Mouse (Mus musculus): ENCODE data around the gene 0610009B22Rik. TPM values are rescaled to one million over a fixed set of nuclear protein-coding genes. Genes with fewer than 3 reads are reported as not detected.
A peak's percentile ranks its signal among the peaks of the same experiment; 100 is the strongest.

0610009B22Rik gene
- polyA plus RNA-seq, 2 experiments: 46.7 to 81.9 TPM

- TF ChIP-seq POLR2A (IDR thresholded peaks at IDR 0.05; ENCODE audit: borderline replicate concordance, extremely low read depth, insufficient read depth, insufficient read length): no peak
- H3K36me3 ChIP-seq (ENCODE audit: control insufficient read depth, insufficient read depth, low read length): peaks cover 8% of the 10 kb centered on the region; the same call in 1 of the 2 replicates
- 38% methylated on average over 8 of the region's 8 CpGs for WGBS
- H3K4me2 ChIP-seq (replicated peaks; ENCODE audit: low read depth, low read length, severe bottlenecking): no peak overlapping the region
- H3K4me3 ChIP-seq (replicated peaks; ENCODE audit: low read length): no peak overlapping the region
- H3K4me1 ChIP-seq (ENCODE audit: control insufficient read depth, insufficient read depth, low read length): no peaks in the 10 kb centered on the region
- no peak overlapping the region for H3K9ac ChIP-seq (ENCODE audit: low read depth, low read length, severe bottlenecking)
- no peaks in the 10 kb centered on the region for H3K27me3 ChIP-seq (ENCODE audit: control insufficient read depth, insufficient read depth, low read length)
- H3K9me3 ChIP-seq (ENCODE audit: control insufficient read depth, low read length): no peaks in the 10 kb centered on the region
- no peak overlapping the region for H3K27ac ChIP-seq (replicated peaks; ENCODE audit: low read depth, low read length)
- DNase-seq (ENCODE audit: low spot score): no peak
- ATAC-seq (ENCODE audit: low FRiP score, low read depth): no peak
These were observed 6.7 kb downstream of the 0610009B22Rik start for GRCm38 (mm10) chr11:51681976-51682374.

GRCm38 (mm10) chr11:51681324-51681975 lies 7.2 kb downstream of the 0610009B22Rik start:
- no peaks in the 10 kb centered on the region for H3K27me3 ChIP-seq (ENCODE audit: control insufficient read depth, insufficient read depth, low read length)
- H3K27ac ChIP-seq (replicated peaks; ENCODE audit: low read depth, low read length): no peak overlapping the region
- H3K4me3 ChIP-seq (replicated peaks; ENCODE audit: low read length): no peak overlapping the region
- H3K36me3 ChIP-seq (ENCODE audit: control insufficient read depth, insufficient read depth, low read length): peaks cover 8% of the 10 kb centered on the region; the same call in 1 of the 2 replicates
- H3K4me2 ChIP-seq (replicated peaks; ENCODE audit: low read depth, low read length, severe bottlenecking): no peak overlapping the region
- ATAC-seq (ENCODE audit: low FRiP score, low read depth) (peak; percentile 62; the same call in 1 of the 2 replicates), DNase-seq (ENCODE audit: low spot score) (peak; percentile 82)
- 33% methylated on average over 13 of the region's 13 CpGs for WGBS
- H3K4me1 ChIP-seq (ENCODE audit: control insufficient read depth, insufficient read depth, low read length): no peaks in the 10 kb centered on the region
- TF ChIP-seq POLR2A (IDR thresholded peaks at IDR 0.05; ENCODE audit: borderline replicate concordance, extremely low read depth, insufficient read depth, insufficient read length): no peak
- H3K9ac ChIP-seq (ENCODE audit: low read depth, low read length, severe bottlenecking): no peak overlapping the region
- no peaks in the 10 kb centered on the region for H3K9me3 ChIP-seq (ENCODE audit: control insufficient read depth, low read length)

GRCm38 (mm10) chr11:51679466-51679865 lies 9.2 kb downstream of the 0610009B22Rik start:
- 65% methylated on average over 3 of the region's 3 CpGs for WGBS
- no peaks in the 10 kb centered on the region for H3K27me3 ChIP-seq (ENCODE audit: control insufficient read depth, insufficient read depth, low read length)
- no peak overlapping the region for H3K27ac ChIP-seq (replicated peaks; ENCODE audit: low read depth, low read length)

GRCm38 (mm10) chr11:51677737-51678418 lies 10.8 kb downstream of the 0610009B22Rik start:
- Histone ChIP-seq H3K27me3 (ENCODE audit: control insufficient read depth, insufficient read depth, low read length) (no peaks in the 10 kb centered on the region), H3K9me3 (ENCODE audit: control insufficient read depth, low read length) (no peaks in the 10 kb centered on the region), H3K4me1 (ENCODE audit: control insufficient read depth, insufficient read depth, low read length) (no peaks in the 10 kb centered on the region), H3K4me2 (replicated peaks; ENCODE audit: low read depth, low read length, severe bottlenecking) (no peak overlapping the region), H3K4me3 (replicated peaks; ENCODE audit: low read length) (no peak overlapping the region), H3K27ac (replicated peaks; ENCODE audit: low read depth, low read length) (no peak overlapping the region), H3K36me3 (ENCODE audit: control insufficient read depth, insufficient read depth, low read length) (no peaks in the 10 kb centered on the region), H3K9ac (ENCODE audit: low read depth, low read length, severe bottlenecking) (no peak overlapping the region)
- 48% methylated on average over 6 of the region's 6 CpGs for WGBS
- ATAC-seq (ENCODE audit: low FRiP score, low read depth): peak; percentile 21; the same call in 1 of the 2 replicates
- no peak for TF ChIP-seq POLR2A (IDR thresholded peaks at IDR 0.05; ENCODE audit: borderline replicate concordance, extremely low read depth, insufficient read depth, insufficient read length)
- no peak for DNase-seq (ENCODE audit: low spot score)

More at GRCm38 (mm10) chr11:51679466-51679865, 9.2 kb downstream of the 0610009B22Rik start:
- ATAC-seq (ENCODE audit: low FRiP score, low read depth): no peak
- TF ChIP-seq POLR2A (IDR thresholded peaks at IDR 0.05; ENCODE audit: borderline replicate concordance, extremely low read depth, insufficient read depth, insufficient read length): no peak
- Histone ChIP-seq H3K36me3 (ENCODE audit: control insufficient read depth, insufficient read depth, low read length) (no peaks in the 10 kb centered on the region), H3K9me3 (ENCODE audit: control insufficient read depth, low read length) (no peaks in the 10 kb centered on the region), H3K4me3 (replicated peaks; ENCODE audit: low read length) (no peak overlapping the region), H3K4me2 (replicated peaks; ENCODE audit: low read depth, low read length, severe bottlenecking) (no peak overlapping the region), H3K4me1 (ENCODE audit: control insufficient read depth, insufficient read depth, low read length) (no peaks in the 10 kb centered on the region), H3K9ac (ENCODE audit: low read depth, low read length, severe bottlenecking) (no peak overlapping the region)
- DNase-seq (ENCODE audit: low spot score): no peak

- Histone ChIP-seq H3K9me3 (ENCODE audit: control insufficient read depth, low read length) (no peaks in the 10 kb centered on the region), H3K36me3 (ENCODE audit: control insufficient read depth, insufficient read depth, low read length) (no peaks in the 10 kb centered on the region), H3K27me3 (ENCODE audit: control insufficient read depth, insufficient read depth, low read length) (no peaks in the 10 kb centered on the region), H3K9ac (ENCODE audit: low read depth, low read length, severe bottlenecking) (no peak overlapping the region), H3K4me3 (replicated peaks; ENCODE audit: low read length) (no peak overlapping the region), H3K4me2 (replicated peaks; ENCODE audit: low read depth, low read length, severe bottlenecking) (no peak overlapping the region), H3K27ac (replicated peaks; ENCODE audit: low read depth, low read length) (no peak overlapping the region), H3K4me1 (ENCODE audit: control insufficient read depth, insufficient read depth, low read length) (no peaks in the 10 kb centered on the region)
- no peak for TF ChIP-seq POLR2A (IDR thresholded peaks at IDR 0.05; ENCODE audit: borderline replicate concordance, extremely low read depth, insufficient read depth, insufficient read length)
- ATAC-seq (ENCODE audit: low FRiP score, low read depth): no peak
- 88% methylated on average over 5 of the region's 5 CpGs for WGBS
- no peak for DNase-seq (ENCODE audit: low spot score)
These were observed 13.3 kb downstream of the 0610009B22Rik start for GRCm38 (mm10) chr11:51675386-51675785.

All from limb, embryonic 14.5 days (tissue).